Mouse (Mus musculus): Measurements from ENCODE around the gene H2-Ob. TPM values are rescaled to one million over a fixed set of nuclear protein-coding genes. Genes with fewer than 3 reads are reported as not detected.

H2-Ob gene
- polyA plus RNA-seq, 2 experiments from 2014 or later: 57.3 to 70.9 TPM

GRCm38 (mm10) chr17:34244656-34245055 is 6.0 kb downstream of the H2-Ob start:
- ATAC-seq: no peak

DNA sequence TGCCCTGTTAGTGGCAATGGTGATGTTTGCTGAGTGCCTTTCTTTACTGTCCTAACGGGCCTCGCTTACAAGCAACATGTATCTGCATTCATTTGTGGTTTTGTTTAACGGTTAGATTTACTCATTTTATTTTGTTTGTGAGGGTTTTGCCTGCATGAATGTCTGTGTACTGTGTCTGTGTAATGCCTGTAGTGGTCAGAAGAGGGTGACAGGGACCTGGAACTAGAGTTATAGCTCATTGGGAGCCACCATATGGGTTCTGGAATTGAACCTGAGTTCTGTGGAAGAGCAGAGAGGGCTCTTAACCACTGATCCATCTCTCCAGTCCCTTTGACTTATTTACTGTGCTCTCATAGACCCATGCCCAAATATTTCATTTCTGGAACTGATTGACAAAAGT is 8.3 kb downstream of the H2-Ob start:
- no peak for ATAC-seq

DNA sequence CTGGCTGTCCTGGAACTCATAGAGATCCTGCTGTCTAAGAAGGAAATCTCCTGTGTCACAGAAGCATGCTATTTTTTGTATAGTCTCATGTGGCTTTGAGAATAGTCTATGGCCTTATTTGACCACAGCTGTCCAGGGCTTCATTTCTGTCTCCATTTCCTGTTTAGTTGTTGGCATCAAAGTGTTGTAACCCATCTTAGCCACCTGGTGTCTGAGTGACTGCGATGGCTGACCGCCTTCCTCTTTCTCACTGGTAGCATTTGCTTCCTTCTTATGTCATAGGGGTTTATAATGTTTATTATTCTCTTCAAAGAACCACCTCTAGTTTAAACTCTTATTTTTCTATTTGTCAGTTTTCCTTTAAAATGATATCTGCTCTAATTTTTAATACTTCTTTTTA is 10.1 kb downstream of the H2-Ob start:
- ATAC-seq: no peak

GRCm38 (mm10) chr17:34249361-34249760 is 10.7 kb downstream of the H2-Ob start:
- no peak for ATAC-seq

- ATAC-seq: no peak
Measured at GRCm38 (mm10) chr17:34249878-34250277, 11.2 kb downstream of the H2-Ob start.

DNA sequence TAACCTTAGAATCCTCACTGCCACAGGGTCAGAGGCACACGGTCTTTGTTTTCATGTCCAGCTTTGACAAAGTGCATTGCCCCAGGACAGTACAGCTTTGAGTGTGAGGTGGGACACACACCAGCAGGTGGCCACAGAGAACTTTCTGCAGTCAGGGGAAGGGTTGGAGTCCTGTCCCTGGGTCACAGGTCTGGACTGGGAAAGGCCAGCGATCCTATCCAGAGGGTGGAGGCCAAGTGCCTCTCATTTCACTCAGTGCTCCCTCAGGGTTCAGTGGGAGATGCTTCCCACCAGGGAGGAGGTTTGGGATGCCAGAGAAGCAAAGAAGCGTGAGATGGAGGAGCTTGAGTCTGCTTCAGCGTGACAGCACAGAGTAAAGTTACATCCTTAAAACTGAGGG is 13.0 kb downstream of the H2-Ob start:
- no peak for ATAC-seq

- ATAC-seq: no peak
Measured at GRCm38 (mm10) chr17:34256501-34256900, 17.8 kb downstream of the H2-Ob start.

GRCm38 (mm10) chr17:34257594-34258375 is 19.1 kb downstream of the H2-Ob start, which contains the start of gene H2-Ab1:
TSS of gene H2-Ab1 (plus strand) at chr17:34257689.
- ATAC-seq: peak; percentile 71

GRCm38 (mm10) chr17:34260551-34260950 is 21.8 kb downstream of the H2-Ob start:
- ATAC-seq: no peak

DNA sequence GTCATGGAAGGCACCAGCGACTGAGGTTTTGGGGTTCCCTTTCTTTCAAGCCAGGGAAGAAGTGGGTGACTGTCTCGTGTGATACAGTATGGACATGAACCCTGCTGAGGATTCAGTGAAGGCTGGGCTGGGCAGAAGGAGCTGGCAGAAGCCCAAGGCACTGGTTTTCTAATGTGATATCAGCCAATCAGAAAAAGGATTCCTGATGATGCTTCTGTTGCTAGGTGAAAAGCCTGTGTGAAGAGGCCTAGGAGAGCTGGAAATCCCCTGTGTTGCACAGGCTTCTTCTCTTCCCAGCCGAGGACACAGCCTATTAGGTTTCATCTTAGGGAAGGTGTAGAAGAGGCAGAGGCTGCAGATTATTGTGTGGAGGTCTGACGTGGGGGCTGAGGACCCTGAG is 22.8 kb downstream of the H2-Ob start:
- ATAC-seq: peak; percentile 72

GRCm38 (mm10) chr17:34263068-34263467 is 24.4 kb downstream of the H2-Ob start:
- ATAC-seq: peak; percentile 86

GRCm38 (mm10) chr17:34263811-34264371 is 25.2 kb downstream of the H2-Ob start:
- ATAC-seq: no peak

DNA sequence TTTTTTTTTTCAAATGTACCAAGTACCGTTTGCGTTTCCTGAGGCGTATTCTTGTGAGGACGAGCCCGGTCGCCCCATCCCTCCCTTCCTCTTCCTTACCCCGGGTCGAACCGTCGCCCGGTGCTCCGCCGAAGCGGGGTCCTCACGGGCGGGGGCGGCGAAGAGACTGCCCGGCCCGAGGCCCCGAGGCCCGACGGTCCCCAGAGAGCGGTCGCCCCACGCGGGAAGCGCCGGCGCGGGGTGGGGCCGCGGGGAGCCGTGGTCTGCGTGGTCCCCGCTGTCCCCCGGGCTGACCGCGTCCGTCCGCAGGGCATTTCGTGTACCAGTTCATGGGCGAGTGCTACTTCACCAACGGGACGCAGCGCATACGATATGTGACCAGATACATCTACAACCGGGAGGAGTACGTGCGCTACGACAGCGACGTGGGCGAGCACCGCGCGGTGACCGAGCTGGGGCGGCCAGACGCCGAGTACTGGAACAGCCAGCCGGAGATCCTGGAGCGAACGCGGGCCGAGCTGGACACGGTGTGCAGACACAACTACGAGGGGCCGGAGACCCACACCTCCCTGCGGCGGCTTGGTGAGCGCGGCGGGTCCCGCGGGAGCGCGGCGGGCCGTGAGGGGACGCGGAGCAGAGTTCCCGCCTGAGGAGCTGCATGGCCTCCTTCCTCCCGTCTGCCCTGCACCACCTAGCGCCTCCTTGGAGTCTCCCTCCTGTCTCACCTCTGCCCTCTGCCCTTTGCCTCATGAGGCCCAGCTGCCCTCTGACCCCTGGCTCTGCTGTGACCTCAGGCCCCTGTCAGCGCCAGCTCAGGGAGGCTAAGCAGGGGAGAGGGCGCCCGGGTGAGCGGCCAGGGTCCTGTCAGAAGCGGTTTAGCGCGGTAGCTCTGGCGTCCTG is 26.0 kb downstream of the H2-Ob start:
- ATAC-seq: no peak

- ATAC-seq: no peak
Measured at GRCm38 (mm10) chr17:34268262-34268661, 29.6 kb downstream of the H2-Ob start.

DNA sequence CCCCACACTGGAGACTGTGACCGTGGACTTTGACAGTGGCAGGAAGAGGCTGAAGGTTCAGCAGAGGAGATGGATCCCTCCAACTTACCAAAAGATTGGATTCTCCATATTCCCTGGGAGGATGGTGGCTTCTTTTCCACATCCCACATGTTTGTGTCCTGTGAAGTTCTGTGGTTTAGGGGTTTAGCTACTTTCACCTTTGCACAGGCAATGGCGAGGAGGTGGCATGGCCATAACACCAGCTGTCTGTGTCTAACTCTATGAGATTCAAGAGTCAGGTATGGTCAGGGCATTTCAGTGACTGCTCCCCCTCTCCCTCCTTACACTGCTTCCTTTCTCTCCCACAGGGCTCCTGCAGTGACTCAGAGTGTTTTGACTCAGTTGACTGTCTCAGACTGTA is 30.0 kb downstream of the H2-Ob start:
- ATAC-seq: no peak

DNA sequence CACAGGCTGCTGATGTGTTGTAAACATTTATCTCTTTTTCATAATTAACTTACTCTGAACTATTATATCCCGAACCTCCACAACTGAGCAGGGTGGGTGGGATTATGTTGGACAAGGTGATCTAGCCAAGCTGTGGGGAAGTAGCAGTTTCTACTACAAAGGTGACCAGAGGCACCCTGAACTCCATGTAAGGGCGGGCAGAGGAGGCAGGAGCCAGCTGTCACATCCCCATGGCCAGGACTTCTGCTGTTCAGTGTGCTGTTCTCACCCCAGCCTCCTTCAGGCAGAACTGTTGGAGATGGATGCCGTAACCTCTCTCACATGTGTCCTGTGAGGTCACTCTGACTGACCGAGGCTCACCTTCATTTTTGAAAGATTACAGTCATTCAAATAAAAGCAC is 31.1 kb downstream of the H2-Ob start:
- no peak for ATAC-seq

DNA sequence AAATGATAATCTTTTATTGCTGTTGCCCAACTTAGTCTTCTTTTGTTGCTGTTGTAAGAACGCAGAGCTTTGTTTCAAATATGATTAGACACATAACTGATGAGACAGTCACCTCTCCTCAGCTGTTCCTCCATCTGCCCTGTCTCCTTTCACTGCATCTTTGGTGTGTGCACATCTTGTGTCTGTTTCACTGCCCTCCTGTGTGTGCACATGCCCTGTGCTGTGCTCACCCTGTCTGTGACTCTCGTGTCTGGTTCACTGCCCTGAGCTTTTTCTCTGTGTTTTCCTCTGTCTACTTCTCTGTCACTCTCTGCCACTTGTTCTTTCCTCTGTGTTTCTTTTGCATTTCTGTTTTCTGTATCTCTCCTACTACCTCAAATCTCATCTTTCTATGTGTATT is 31.5 kb downstream of the H2-Ob start:
- ATAC-seq: no peak

DNA sequence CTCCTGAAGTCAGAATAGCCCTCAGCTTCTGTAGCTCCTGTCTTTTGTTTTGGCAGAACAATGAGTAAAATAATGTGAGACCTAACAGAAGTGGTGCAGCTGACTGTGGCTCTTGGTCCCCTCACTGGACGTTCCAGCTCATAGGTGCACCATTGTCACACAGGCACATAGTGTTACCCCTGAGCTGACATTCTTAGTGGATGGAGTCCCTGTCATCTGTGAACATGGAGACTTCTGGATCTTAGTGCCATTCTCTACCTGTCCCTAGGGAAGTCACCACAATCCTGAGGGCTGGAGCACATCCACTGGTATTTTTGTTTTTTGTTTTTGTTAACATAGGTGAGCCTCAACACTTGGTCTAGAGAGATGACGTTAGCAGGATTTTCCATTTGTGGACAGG is 32.2 kb downstream of the H2-Ob start:
- ATAC-seq: no peak

GRCm38 (mm10) chr17:34272102-34272501 is 33.4 kb downstream of the H2-Ob start:
- no peak for ATAC-seq

GRCm38 (mm10) chr17:34280499-34281038 is 41.9 kb downstream of the H2-Ob start:
- no peak for ATAC-seq

DNA sequence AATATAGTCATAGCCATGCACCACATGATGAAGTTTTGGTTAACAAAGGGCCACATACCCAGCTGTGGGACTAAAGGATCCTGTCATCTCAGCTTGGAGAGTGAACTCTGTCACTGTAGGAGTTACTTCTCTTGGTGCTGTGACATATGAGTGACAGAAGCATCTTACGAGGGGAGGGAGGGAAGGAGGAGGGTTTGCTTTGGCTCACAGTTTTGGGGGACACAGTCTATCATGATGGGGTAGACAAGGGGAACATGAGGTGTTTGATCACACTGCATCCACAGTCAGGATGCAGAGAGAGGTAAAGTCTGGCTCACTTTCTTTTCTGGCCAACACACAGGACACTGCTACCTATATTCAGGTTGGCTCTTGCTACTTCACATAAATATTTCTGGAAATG is 43.1 kb downstream of the H2-Ob start:
- no peak for ATAC-seq

- ATAC-seq: no peak
Measured at GRCm38 (mm10) chr17:34285371-34285770, 46.7 kb downstream of the H2-Ob start.

DNA sequence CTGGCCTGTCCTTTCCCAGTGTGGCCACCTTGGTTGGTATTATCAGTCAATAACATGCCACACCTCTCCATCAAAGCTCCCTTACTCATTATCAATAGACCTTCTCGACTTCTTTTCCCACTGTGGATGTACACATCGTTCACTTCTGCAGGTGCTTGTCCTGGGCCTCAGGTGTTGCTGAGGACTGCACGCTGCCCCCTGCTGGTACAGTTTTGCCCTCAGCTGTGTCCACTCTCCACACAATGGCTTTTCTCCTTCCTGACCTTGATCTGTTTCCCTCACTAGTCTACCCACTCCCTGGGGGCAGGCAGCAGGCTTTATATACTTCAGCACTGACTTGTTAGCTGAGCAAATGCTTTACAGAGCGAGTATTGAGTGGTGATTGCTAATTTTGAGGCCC is 47.1 kb downstream of the H2-Ob start:
- ATAC-seq: no peak

All from activated CD4-positive, CD25-positive, alpha-beta regulatory T cell, adult 4 months (primary cell).